Mouse (Mus musculus) intestine, postnatal 0 days (tissue): Measurements from ENCODE around the gene Stip1. TPM values are rescaled to one million over a fixed set of nuclear protein-coding genes. Genes with fewer than 3 reads are reported as not detected.
"Not testable (repeated sequence)": the region's sequence is repeated elsewhere in the genome, so short reads cannot be mapped to it uniquely, and the experiment has no call there.

Source experiments
- ATAC-seq: fragments of 200-750 bp; cut with Nextera tagmentation; 2 replicates; pipeline ENCODE4 v1.8.0; 2017; ENCODE audit warnings: mild to moderate bottlenecking, moderate TSS enrichment, moderate library complexity
- H3K27ac ChIP-seq: fragments of 300-500 bp; sonication (generic); 2 replicates; pipeline ENCODE4 v1.5.1; 2014; ENCODE audit warnings: mild to moderate bottlenecking, low read depth, low read length, moderate library complexity
- H3K27me3 ChIP-seq: fragments of 300-500 bp; sonication (generic); replicated peaks from 2 replicates; pipeline ENCODE4 v1.6.1; 2014; ENCODE audit warnings: low read length, mixed read lengths; ENCODE audit not compliant: control insufficient read depth, insufficient read depth
- H3K36me3 ChIP-seq: fragments of 300-500 bp; sonication (generic); 2 replicates; pipeline ENCODE4 v1.6.1; 2014; ENCODE audit warnings: mild to moderate bottlenecking, moderate library complexity; ENCODE audit not compliant: control insufficient read depth, insufficient read depth
- H3K4me1 ChIP-seq: fragments of 300-500 bp; sonication (generic); replicated peaks from 2 replicates; pipeline ENCODE4 v1.6.1; 2014; ENCODE audit warnings: antibody characterized with exemption, low read length, mixed read lengths; ENCODE audit not compliant: control insufficient read depth, insufficient read depth
- H3K4me2 ChIP-seq: fragments of 300-500 bp; sonication (generic); replicated peaks from 2 replicates; pipeline ENCODE4 v1.6.1; 2014; ENCODE audit warnings: low read depth, mild to moderate bottlenecking, moderate library complexity
- H3K4me3 ChIP-seq: fragments of 300-500 bp; sonication (generic); 2 replicates; pipeline ENCODE4 v1.5.1; 2014; ENCODE audit warnings: low read depth, low read length
- H3K9ac ChIP-seq: fragments of 300-500 bp; sonication (generic); 2 replicates; pipeline ENCODE4 v1.6.1; 2014; ENCODE audit warnings: mild to moderate bottlenecking, low read depth, low read length
- H3K9me3 ChIP-seq: fragments of 300-500 bp; sonication (generic); 2 replicates; pipeline ENCODE4 v1.6.1; 2016; ENCODE audit warnings: mixed run types; ENCODE audit not compliant: control insufficient read depth
- CTCF ChIP-seq: sonication (generic); IDR thresholded peaks from 2 replicates; pipeline ENCODE4 v1.5.1; 2016; ENCODE audit warnings: low read depth, mild to moderate bottlenecking, control low read depth, antibody characterized with exemption, moderate library complexity
- WGBS: fragments of 180-500 bp; shearing (Covaris S2); extraction: QIAGEN DNeasy Blood & Tissue Kit; methylation state at CpG from one replicate; pipeline ENCODE4 v1.1.7; 2014; 5-methylcytosine and 5-hydroxymethylcytosine counted together
- polyA plus RNA-seq: library from polyadenylated mRNA; unstranded; fragments of >200 nt; fragmentation: Nextera tagmentation; extraction: Ambion mirVana; gene quantifications from 2 replicates; pipeline ENCODE4 v1.2.1, GENCODE M21; 2015

Gene Stip1
- polyA plus RNA-seq, 1 experiment from 2014 or later: 47.8 TPM

DNA sequence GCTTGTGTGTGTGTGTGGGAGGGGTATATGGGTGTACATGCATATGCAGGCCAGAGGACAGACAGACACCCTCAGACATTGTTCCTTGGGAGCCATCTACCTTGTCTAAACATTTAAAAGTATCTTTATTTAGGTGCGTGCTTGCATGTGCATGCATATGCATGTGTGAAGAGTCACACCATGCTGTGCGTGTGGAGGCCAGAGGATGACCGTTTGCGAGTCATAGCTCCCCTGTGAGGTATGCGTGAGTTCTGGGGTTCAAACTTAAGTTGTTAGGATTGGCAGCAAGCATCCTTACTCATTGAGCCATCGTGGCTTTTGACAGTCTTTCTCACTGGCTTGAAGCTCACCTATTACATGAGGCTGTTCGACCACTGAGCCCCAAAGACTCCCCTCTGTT, 38.5 kb upstream of the Stip1 start:
- Histone ChIP-seq H3K27me3 (no peaks in the 10 kb centered on the region), H3K4me2 (no peak overlapping the region), H3K36me3 (no peaks in the 10 kb centered on the region), H3K9ac (no peak overlapping the region), H3K4me1 (no peaks in the 10 kb centered on the region), H3K9me3 (no peaks in the 10 kb centered on the region), H3K27ac (no peak overlapping the region), H3K4me3 (no peak overlapping the region)
- ATAC-seq: no peak
- TF ChIP-seq CTCF: no peak
- 87% methylated on average over 7 of the region's 7 CpGs for WGBS

DNA sequence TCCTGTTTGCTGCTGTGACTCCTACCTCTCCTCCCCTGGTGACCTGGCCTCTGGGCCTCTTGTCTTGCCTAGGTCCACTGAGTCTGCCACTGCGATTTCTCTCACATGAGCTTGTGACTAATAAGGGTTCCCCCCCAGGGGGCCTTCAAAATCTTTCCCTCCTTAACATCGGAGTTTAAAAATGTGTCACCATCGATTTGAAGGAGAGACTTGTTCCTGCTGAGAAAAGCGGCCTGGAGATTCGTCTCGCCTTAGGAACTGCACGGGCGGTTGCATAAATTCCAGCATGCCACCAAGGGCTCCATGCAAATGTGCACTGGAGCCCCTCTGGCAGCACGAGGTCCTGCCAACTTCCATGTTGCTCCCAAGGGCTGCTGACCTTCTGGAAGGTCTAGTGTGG, 37.9 kb upstream of the Stip1 start:
- no peak for ATAC-seq
- Histone ChIP-seq H3K4me2 (no peak overlapping the region), H3K4me1 (no peaks in the 10 kb centered on the region), H3K36me3 (no peaks in the 10 kb centered on the region), H3K27ac (no peak overlapping the region), H3K9ac (no peak overlapping the region), H3K9me3 (no peaks in the 10 kb centered on the region), H3K27me3 (no peaks in the 10 kb centered on the region), H3K4me3 (no peak overlapping the region)
- TF ChIP-seq CTCF: no peak
- 84% methylated on average over 9 of the region's 9 CpGs for WGBS

DNA sequence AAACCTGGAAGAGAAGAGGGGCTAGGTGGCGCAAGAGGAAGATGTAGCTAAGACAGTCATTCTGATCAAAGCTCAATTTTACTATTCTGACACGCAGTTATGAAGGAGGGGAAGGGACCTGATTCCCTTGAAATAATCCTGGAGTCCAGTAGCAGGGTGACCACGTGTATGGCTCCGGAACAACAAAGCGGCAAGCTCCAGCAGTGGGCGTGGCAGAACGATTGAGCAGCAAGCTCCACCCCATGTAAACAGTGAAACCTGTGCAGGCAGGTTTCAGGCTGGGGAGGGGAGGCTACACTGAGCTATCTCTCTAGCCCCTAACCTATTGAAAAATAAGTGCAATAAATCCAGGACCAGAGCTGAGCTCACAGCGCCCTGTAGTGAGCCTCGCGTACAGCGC, 35.6 kb upstream of the Stip1 start:
- not testable (repeated sequence) for H3K36me3 ChIP-seq, H3K27me3 ChIP-seq, ATAC-seq, H3K27ac ChIP-seq, H3K4me2 ChIP-seq, H3K9me3 ChIP-seq, H3K4me1 ChIP-seq, H3K9ac ChIP-seq, H3K4me3 ChIP-seq
- 66% methylated on average over 11 of the region's 11 CpGs for WGBS

DNA sequence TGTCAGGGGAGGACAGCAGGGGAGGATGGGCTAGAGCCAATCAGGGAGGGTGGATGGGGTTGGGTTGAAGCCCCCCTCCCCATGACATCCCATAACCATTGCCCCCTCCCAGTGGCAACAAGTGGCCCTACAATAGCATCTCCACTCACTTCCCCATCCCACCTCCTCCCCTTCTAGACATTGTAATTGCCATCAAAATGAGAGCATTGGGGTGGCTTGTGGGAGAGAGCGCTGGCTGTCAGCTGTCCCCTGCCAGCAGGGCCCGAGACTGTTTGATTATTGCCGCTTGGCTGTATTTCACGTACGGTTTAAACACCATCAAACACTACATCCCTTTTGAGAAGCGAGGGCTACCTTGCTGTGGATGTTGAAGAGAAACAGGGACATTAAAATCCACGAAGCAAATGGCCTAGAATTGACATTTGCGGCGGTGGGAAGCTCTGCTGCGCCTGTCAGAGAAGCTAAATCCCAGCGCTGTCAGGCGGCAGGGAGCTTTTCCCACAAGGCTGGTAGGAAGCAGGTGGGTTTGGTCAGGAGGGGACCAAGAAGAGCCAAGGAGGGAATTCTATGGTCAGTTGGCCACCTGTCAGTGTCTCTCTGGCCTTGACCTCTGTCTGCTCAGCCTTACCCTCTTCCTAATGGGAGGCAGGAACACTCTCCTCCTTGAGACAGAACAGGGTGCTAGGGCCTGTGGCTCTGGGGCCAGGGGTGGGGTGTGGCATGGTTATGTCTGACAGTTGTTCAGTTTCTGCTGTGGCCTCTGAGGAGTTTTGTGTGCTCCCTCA, 34.4 kb upstream of the Stip1 start:
- 77% methylated on average over 12 of the region's 12 CpGs for WGBS
- no peaks in the 10 kb centered on the region for H3K4me1 ChIP-seq
- no peak for ATAC-seq

DNA sequence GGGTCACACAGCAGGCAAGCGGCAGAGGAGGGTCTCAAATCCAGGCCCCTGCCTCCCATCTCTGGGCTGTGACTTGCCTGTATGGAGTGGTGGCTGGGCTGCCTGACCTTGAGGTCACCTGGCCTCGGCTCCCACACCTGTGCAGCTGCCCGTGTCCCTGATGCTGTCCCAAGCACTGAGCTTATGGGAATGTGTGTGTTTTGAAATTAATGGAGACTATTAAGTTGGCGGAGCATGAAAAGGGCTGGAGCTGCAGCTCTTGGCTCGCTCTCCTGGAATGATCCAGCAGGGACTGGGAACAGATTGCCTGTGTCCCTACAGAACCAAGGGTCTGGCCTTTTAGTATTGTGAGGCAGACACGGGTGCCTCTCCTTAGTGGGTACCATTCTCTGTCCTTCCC, 32.5 kb upstream of the Stip1 start:
- Histone ChIP-seq H3K9me3 (no peaks in the 10 kb centered on the region), H3K27me3 (peaks cover 6% of the 10 kb centered on the region; the same call in 1 of the 2 replicates), H3K27ac (no peak overlapping the region), H3K4me3 (no peak overlapping the region), H3K9ac (no peak overlapping the region), H3K4me2 (no peak overlapping the region), H3K4me1 (no peaks in the 10 kb centered on the region), H3K36me3 (no peaks in the 10 kb centered on the region)
- no peak for TF ChIP-seq CTCF
- 78% methylated on average over 6 of the region's 6 CpGs for WGBS
- no peak for ATAC-seq

More for the DNA sequence above, 34.4 kb upstream of the Stip1 start:
- H3K27me3 ChIP-seq: no peaks in the 10 kb centered on the region; the same call in 1 of the 2 replicates
- H3K27ac ChIP-seq: no peak overlapping the region
- no peak overlapping the region for H3K4me3 ChIP-seq
- no peaks in the 10 kb centered on the region for H3K9me3 ChIP-seq
- TF ChIP-seq CTCF: no peak
- no peak overlapping the region for H3K4me2 ChIP-seq
- no peaks in the 10 kb centered on the region for H3K36me3 ChIP-seq
- H3K9ac ChIP-seq: no peak overlapping the region

DNA sequence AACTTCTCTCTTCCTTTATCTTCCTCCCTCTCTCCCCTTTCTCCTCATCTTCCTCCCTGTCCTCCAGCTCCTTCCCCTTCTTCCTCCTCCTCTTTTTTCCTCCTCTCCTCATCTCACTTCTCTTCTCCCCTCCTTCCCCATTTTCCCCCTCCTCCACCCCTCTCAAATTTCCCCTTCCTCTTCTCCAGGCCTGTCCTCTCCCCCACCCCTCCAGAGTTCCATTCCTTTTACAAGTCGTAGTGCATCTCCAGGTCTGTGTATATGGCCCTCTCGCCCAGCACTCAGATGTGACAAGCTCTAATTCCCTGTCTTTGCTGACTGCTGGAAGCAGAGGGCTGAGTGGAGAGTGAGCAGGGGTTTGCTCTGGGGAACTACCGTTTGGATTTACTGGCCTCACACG, 31.0 kb upstream of the Stip1 start:
- H3K9me3 ChIP-seq: no peaks in the 10 kb centered on the region
- no peak overlapping the region for H3K9ac ChIP-seq
- no peak for ATAC-seq
- no peak overlapping the region for H3K4me3 ChIP-seq
- H3K27ac ChIP-seq: no peak overlapping the region
- WGBS: 47% methylated on average over 4 of the region's 4 CpGs
- H3K4me1 ChIP-seq: 0 out of 2 replicates have a peak, but pooled peaks cover 4% of the 10 kb centered on the region
- H3K27me3 ChIP-seq: peaks cover 6% of the 10 kb centered on the region; the same call in 1 of the 2 replicates
- TF ChIP-seq CTCF: no peak
- H3K36me3 ChIP-seq: no peaks in the 10 kb centered on the region
- H3K4me2 ChIP-seq: 0 out of 2 replicates have a peak overlapping the region, but pooled peaks have one; percentile 38
